In the genomic region with DNA sequence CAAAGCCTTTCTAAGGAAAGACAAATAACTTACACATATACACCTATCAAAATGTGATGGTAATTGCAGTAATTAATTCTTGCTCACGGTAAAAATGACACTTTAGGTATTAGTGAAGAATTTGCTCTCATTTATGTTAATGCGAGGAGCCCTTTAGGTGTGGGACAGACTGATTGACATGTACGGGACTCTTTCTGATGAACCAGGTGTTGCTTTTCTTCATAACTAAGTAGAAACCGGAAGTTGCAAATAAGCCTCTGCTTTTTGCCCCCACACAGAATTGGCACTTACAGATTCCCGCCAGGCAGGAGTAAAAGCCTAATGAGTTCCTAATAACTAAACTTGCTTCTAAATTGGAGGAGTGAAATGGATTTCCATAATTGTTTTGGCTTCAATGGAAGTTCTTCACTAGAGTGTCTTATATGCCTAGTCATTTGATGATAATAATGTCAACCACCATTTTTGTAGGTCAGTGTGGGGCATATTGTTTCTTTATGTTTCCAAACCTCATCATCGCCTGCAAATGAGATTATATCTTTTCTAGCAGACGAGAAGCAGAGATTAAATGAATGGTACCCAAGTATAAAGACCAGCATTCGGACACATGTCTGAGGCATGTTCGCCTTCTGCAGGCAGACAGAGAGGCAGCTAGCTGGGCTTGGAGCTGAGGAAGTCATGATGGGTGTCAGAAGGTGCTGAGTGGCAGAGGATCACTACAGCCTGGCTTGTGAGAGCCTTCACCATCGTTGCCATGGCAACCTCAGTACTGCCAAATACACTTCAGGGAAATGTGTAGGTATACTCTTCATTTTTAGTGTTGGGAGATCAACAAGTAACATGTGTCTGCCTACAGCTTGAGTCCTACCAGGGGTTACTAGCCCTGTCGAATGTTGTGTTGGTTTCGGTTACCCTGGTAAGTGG, we compare ENCODE assay signal across 23 mouse cellular contexts.
DNase-seq lines count a peak whose midpoint lies in the region; ATAC-seq and TF ChIP-seq lines count a peak whose summit lies in the region.
"Had no signal": no experiment of that assay in that cellular context is flagged by ENCODE, and none has a peak within 500 bp of the region (broad histone marks: within the 10 kb centered on the region; RNA-seq: fewer than 3 reads in every experiment).

No protein-coding gene starts in this region.

- H3K9ac ChIP-seq in forebrain, embryonic 14.5 days (ENCODE audit: low read length) = no peak overlapping the region
- H3K9ac ChIP-seq in midbrain, embryonic 14.5 days (replicated peaks; ENCODE audit: low read length) = no peak overlapping the region
- no peak overlapping the region for H3K9ac ChIP-seq in midbrain, embryonic 13.5 days (replicated peaks)
- H3K9ac ChIP-seq in forebrain, postnatal 0 days = no peak overlapping the region
- H3K9ac ChIP-seq: hindbrain, embryonic 15.5 days; intestine, embryonic 15.5 days; limb, embryonic 13.5 days; liver, embryonic 13.5 days had no signal

- H3K36me3 ChIP-seq in forebrain, embryonic 14.5 days (ENCODE audit: control insufficient read depth, insufficient read depth, low read length) = no peaks in the 10 kb centered on the region
- H3K36me3 ChIP-seq in forebrain, embryonic 10.5 days (replicated peaks) = no peaks in the 10 kb centered on the region
- H3K36me3 ChIP-seq in midbrain, embryonic 14.5 days (ENCODE audit: control insufficient read depth, insufficient read depth, low read length) = no peaks in the 10 kb centered on the region
- no peaks in the 10 kb centered on the region for H3K36me3 ChIP-seq in midbrain, embryonic 13.5 days
- no peaks in the 10 kb centered on the region for H3K36me3 ChIP-seq in forebrain, postnatal 0 days (ENCODE audit: insufficient read depth)
- H3K36me3 ChIP-seq: embryonic facial prominence, embryonic 10.5 days; heart, embryonic 10.5 days; hindbrain, embryonic 15.5 days; intestine, embryonic 15.5 days; limb, embryonic 13.5 days; liver, embryonic 13.5 days had no signal

- intact Hi-C loops in gastrocnemius, adult 2 months (cut with DNase I) = no loop called here

- no peak overlapping the region for H3K27ac ChIP-seq in forebrain, embryonic 14.5 days (ENCODE audit: low read depth, low read length)
- H3K27ac ChIP-seq in forebrain, embryonic 10.5 days = no peak overlapping the region
- H3K27ac ChIP-seq in midbrain, embryonic 14.5 days (replicated peaks; ENCODE audit: low read depth, low read length) = no peak overlapping the region
- no peak overlapping the region for H3K27ac ChIP-seq in midbrain, embryonic 13.5 days
- H3K27ac ChIP-seq in forebrain, postnatal 0 days (ENCODE audit: low read depth, low read length) = no peak overlapping the region
- no peak overlapping the region for H3K27ac ChIP-seq in gastrocnemius, adult 2 months
- H3K27ac ChIP-seq: embryonic facial prominence, embryonic 10.5 days; heart, embryonic 10.5 days; hindbrain, embryonic 15.5 days; intestine, embryonic 15.5 days; limb, embryonic 13.5 days; liver, embryonic 13.5 days had no signal

- H3K4me2 ChIP-seq in forebrain, embryonic 14.5 days (ENCODE audit: low read length) = no peak overlapping the region
- H3K4me2 ChIP-seq in midbrain, embryonic 14.5 days (ENCODE audit: low read length) = no peak overlapping the region
- H3K4me2 ChIP-seq in midbrain, embryonic 13.5 days (replicated peaks) = no peak overlapping the region
- H3K4me2 ChIP-seq in forebrain, postnatal 0 days (ENCODE audit: low read depth) = no peak overlapping the region
- H3K4me2 ChIP-seq: hindbrain, embryonic 15.5 days; intestine, embryonic 15.5 days; limb, embryonic 13.5 days; liver, embryonic 13.5 days had no signal

- H3K4me3 ChIP-seq in forebrain, embryonic 14.5 days (ENCODE audit: low read depth, low read length) = no peak overlapping the region
- no peak overlapping the region for H3K4me3 ChIP-seq in forebrain, embryonic 10.5 days
- no peak overlapping the region for H3K4me3 ChIP-seq in midbrain, embryonic 14.5 days (replicated peaks; ENCODE audit: low read depth, low read length)
- no peak overlapping the region for H3K4me3 ChIP-seq in midbrain, embryonic 13.5 days (replicated peaks)
- H3K4me3 ChIP-seq in forebrain, postnatal 0 days (ENCODE audit: low read depth, low read length) = no peak overlapping the region
- no peak overlapping the region for H3K4me3 ChIP-seq in gastrocnemius, adult 2 months
- H3K4me3 ChIP-seq: embryonic facial prominence, embryonic 10.5 days; heart, embryonic 10.5 days; hindbrain, embryonic 15.5 days; intestine, embryonic 15.5 days; limb, embryonic 13.5 days; liver, embryonic 13.5 days had no signal

- H3K27me3 ChIP-seq in forebrain, embryonic 14.5 days (replicated peaks; ENCODE audit: control insufficient read depth, insufficient read depth, low read length) = no peaks in the 10 kb centered on the region
- H3K27me3 ChIP-seq in forebrain, embryonic 10.5 days (ENCODE audit: poor library complexity, severe bottlenecking) = no peaks in the 10 kb centered on the region
- no peaks in the 10 kb centered on the region for H3K27me3 ChIP-seq in midbrain, embryonic 14.5 days (ENCODE audit: control insufficient read depth, insufficient read depth, low read length)
- no peaks in the 10 kb centered on the region for H3K27me3 ChIP-seq in midbrain, embryonic 13.5 days
- H3K27me3 ChIP-seq in forebrain, postnatal 0 days (ENCODE audit: insufficient read depth, low read length) = no peaks in the 10 kb centered on the region
- H3K27me3 ChIP-seq: hindbrain, embryonic 15.5 days; intestine, embryonic 15.5 days; limb, embryonic 13.5 days; liver, embryonic 13.5 days had no signal

- no peak for ATAC-seq in forebrain, embryonic 14.5 days
- no peak for ATAC-seq in midbrain, embryonic 14.5 days (ENCODE audit: low FRiP score, low TSS enrichment)
- ATAC-seq in midbrain, embryonic 13.5 days = no peak
- 0 out of 2 replicates have a peak, but pooled peaks have one; percentile 28 for ATAC-seq in forebrain, postnatal 0 days
- no peak for ATAC-seq in granulocyte monocyte progenitor cell, adult 5-6 weeks (replicated peaks; ENCODE audit: poor library complexity, severe bottlenecking)
- ATAC-seq: activated CD4-positive, CD25-positive, alpha-beta regulatory T cell, adult 4 months; CD4-positive, CD25-positive, alpha-beta regulatory T cell, adult 4 months; intestine, embryonic 15.5 days; Patski had no signal

- peaks cover 3% of the 10 kb centered on the region; the same call in 1 of the 2 replicates for H3K4me1 ChIP-seq in forebrain, embryonic 14.5 days (ENCODE audit: control insufficient read depth, insufficient read depth, low read length)
- peaks cover 15% of the 10 kb centered on the region for H3K4me1 ChIP-seq in forebrain, embryonic 10.5 days
- H3K4me1 ChIP-seq in midbrain, embryonic 14.5 days (ENCODE audit: control insufficient read depth, insufficient read depth, low read length) = no peaks in the 10 kb centered on the region
- H3K4me1 ChIP-seq in midbrain, embryonic 13.5 days (replicated peaks) = no peaks in the 10 kb centered on the region
- no peaks in the 10 kb centered on the region for H3K4me1 ChIP-seq in forebrain, postnatal 0 days (ENCODE audit: insufficient read depth)
- H3K4me1 ChIP-seq: hindbrain, embryonic 15.5 days; liver, embryonic 13.5 days had no signal

- 66% methylated on average over 12 of the region's 12 CpGs for WGBS in forebrain, embryonic 14.5 days
- WGBS in forebrain, embryonic 10.5 days = 89% methylated on average over 12 of the region's 12 CpGs
- WGBS in midbrain, embryonic 14.5 days = 85% methylated on average over 12 of the region's 12 CpGs
- WGBS in midbrain, embryonic 13.5 days = 81% methylated on average over 12 of the region's 12 CpGs
- 61% methylated on average over 12 of the region's 12 CpGs for WGBS in forebrain, postnatal 0 days

- no peaks in the 10 kb centered on the region for H3K9me3 ChIP-seq in forebrain, embryonic 14.5 days (replicated peaks; ENCODE audit: control insufficient read depth, low read length)
- no peaks in the 10 kb centered on the region for H3K9me3 ChIP-seq in forebrain, embryonic 10.5 days
- H3K9me3 ChIP-seq in midbrain, embryonic 14.5 days (ENCODE audit: control insufficient read depth, low read length) = no peaks in the 10 kb centered on the region
- no peaks in the 10 kb centered on the region for H3K9me3 ChIP-seq in midbrain, embryonic 13.5 days
- no peaks in the 10 kb centered on the region for H3K9me3 ChIP-seq in forebrain, postnatal 0 days (ENCODE audit: low read length)
- H3K9me3 ChIP-seq: embryonic facial prominence, embryonic 10.5 days; heart, embryonic 10.5 days; hindbrain, embryonic 15.5 days; intestine, embryonic 15.5 days; limb, embryonic 13.5 days; liver, embryonic 13.5 days had no signal

- DNase-seq in forebrain, embryonic 14.5 days (ENCODE audit: low spot score) = peak; percentile 38
- no peak for DNase-seq in forebrain, embryonic 10.5 days (ENCODE audit: extremely low spot score, low spot score)
- DNase-seq in midbrain, embryonic 14.5 days = peak; percentile 40
- peak; percentile 37 for DNase-seq in forebrain, postnatal 0 days
- no peak for DNase-seq in gastrocnemius, adult 2 months
- DNase-seq: adrenal gland, adult 8-10 months; cerebellum, adult 9-10 months; heart, postnatal 4 days; kidney, adult 8-10 months; kidney, postnatal 10 days; liver, embryonic 13.5 days; lung, adult 2 months; lung, postnatal 14 days had no signal

- TF ChIP-seq CTCF in forebrain, postnatal 0 days (IDR thresholded peaks at IDR 0.05; ENCODE audit: low read depth) = no peak
- TF ChIP-seq CTCF in gastrocnemius, adult 2 months (IDR thresholded peaks at IDR 0.05) = no peak

Comparison
In these comparisons a context has a peak if more than half of its experiments do, and no peak if none do; other contexts are left out.
1. DNase-seq: peak in forebrain, embryonic 14.5 days (single experiment), midbrain, embryonic 14.5 days (single experiment) and forebrain, postnatal 0 days (single experiment); none in forebrain, embryonic 10.5 days (single experiment) and gastrocnemius, adult 2 months (single experiment).